Mouse (Mus musculus) spleen, adult 2 months (tissue): ENCODE results near the gene Rapgef3.

ENCODE experiments used
- CTCF ChIP-seq: fragments of 200-500 bp; IDR thresholded peaks from 2 replicates; pipeline ENCODE4 v1.5.1; 2011; ENCODE audit warnings: mild to moderate bottlenecking, inconsistent platforms; ENCODE audit not compliant: insufficient read depth, insufficient read length, insufficient replicate concordance; ENCODE audit errors: extremely low read depth
- POLR2A ChIP-seq: fragments of 200-500 bp; IDR thresholded peaks from 2 replicates; pipeline ENCODE4 v1.6.1; 2011; ENCODE audit warnings: low read depth, low read length, inconsistent platforms

DNA sequence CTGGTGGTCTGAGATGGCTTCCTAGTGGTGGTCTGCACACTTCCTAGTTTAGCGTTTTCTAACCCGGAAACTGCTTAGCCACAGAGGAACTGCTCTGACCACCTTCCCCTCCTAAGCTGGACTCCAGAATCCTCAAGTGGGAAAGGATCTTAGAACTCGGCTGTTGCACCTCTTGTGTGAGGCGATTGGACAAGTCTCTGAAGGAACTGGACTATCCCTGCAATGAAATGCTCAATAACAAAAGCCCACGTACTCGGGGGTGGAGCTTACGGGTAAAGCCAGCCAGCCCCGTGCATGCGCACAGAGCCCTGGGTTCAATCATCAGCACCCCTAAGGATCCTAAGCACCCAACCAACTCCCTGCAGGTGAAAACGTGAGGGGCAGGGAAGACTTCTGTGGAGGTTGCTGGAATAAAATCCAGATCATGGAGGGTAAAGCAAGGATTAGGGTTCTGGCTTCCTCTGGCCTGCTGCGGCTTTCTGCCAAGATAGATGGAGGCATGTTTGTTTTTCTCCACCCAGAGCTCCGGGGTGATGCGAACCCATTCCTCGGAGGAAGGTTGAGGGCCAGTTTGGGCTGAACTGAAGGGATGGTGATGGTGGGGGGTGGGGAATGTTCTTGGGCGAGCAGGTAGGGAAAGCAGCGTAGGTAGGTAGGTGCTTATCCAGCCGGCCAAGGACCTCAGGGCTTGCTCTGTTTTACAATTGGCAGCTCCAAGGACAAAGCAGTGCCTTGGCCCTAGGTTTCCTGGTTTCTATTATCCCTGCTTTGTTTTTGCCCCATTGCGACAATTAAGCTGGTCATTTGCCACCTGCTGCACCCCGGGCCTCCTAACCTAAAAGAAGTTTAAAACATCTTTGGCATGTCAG is 20.3 kb upstream of the Rapgef3 start:
- TF ChIP-seq CTCF, result no peak
- no peak for TF ChIP-seq POLR2A
